Mouse (Mus musculus): ENCODE results near the gene Mypop. TPM values are rescaled to one million over a fixed set of nuclear protein-coding genes. Genes with fewer than 3 reads are reported as not detected.
A peak's percentile ranks its signal among the peaks of the same experiment; 100 is the strongest.

Gene Mypop
- polyA plus RNA-seq, 3 experiments from 2014 or later = 2.1 to 2.7 (median 2.6) TPM

- no peak for ATAC-seq
Measured at GRCm38 (mm10) chr7:19022189-19022958, 31.3 kb downstream of the Mypop start.

- ATAC-seq = peak; percentile 23
Measured at GRCm38 (mm10) chr7:19023357-19023814, 32.3 kb downstream of the Mypop start, which contains the start of gene Foxa3. Foxa3 (minus strand) TSS chr7:19023538.

- ATAC-seq = peak; percentile 95
Measured at GRCm38 (mm10) chr7:19024096-19024506, 33.1 kb downstream of the Mypop start, which contains the start of gene Sympk. Sympk (plus strand) TSS chr7:19024377.

- no peak for ATAC-seq
Measured at GRCm38 (mm10) chr7:19024581-19025255, 33.7 kb downstream of the Mypop start.

- ATAC-seq = no peak
Measured at GRCm38 (mm10) chr7:19028067-19028466, 37.0 kb downstream of the Mypop start.

GRCm38 (mm10) chr7:19029084-19029653, 38.1 kb downstream of the Mypop start:
- peak; percentile 66 for ATAC-seq

GRCm38 (mm10) chr7:19031641-19032040, 40.6 kb downstream of the Mypop start:
- no peak for ATAC-seq

GRCm38 (mm10) chr7:19044616-19045015, 53.6 kb downstream of the Mypop start:
- ATAC-seq = no peak

GRCm38 (mm10) chr7:19046286-19047069, 55.4 kb downstream of the Mypop start:
- no peak for ATAC-seq

GRCm38 (mm10) chr7:19048006-19048527, 57.0 kb downstream of the Mypop start:
- no peak for ATAC-seq

GRCm38 (mm10) chr7:19049252-19049651, 58.2 kb downstream of the Mypop start:
- no peak for ATAC-seq

GRCm38 (mm10) chr7:19050172-19050571, 59.1 kb downstream of the Mypop start:
- ATAC-seq = no peak

GRCm38 (mm10) chr7:19051161-19051560, 60.1 kb downstream of the Mypop start:
- ATAC-seq = no peak

Other genes starting within 250 kb of the Mypop start
- gene Psg19, start 192.7 kb upstream of the Mypop start, polyA plus RNA-seq (2017; shearing (Covaris generic)) = not detected
- gene Psg17, start 169.6 kb upstream of the Mypop start, polyA plus RNA-seq (2017; shearing (Covaris generic)) = not detected
- under 1 TPM; 0.57 to 0.67 (median 0.58) TPM for gene Mill2, start 151.3 kb upstream of the Mypop start, polyA plus RNA-seq (2017; shearing (Covaris generic))
- 100 to 1,000 TPM; 200 to 462 (median 264) TPM for gene Pglyrp1, start 119.9 kb upstream of the Mypop start, polyA plus RNA-seq (2017; shearing (Covaris generic))
- 1 to 10 TPM; 5.8 to 8.6 (median 6.7) TPM for gene Ccdc61, start 80.8 kb upstream of the Mypop start, polyA plus RNA-seq (2017; shearing (Covaris generic))
- under 1 TPM in 1 of 3 experiments, not detected in 2; 0.05 TPM for gene Nova2, start 65.4 kb upstream of the Mypop start, polyA plus RNA-seq (2017; shearing (Covaris generic))
- gene Nanos2, start 3.8 kb upstream of the Mypop start, polyA plus RNA-seq (2017; shearing (Covaris generic)) = not detected
- gene Irf2bp1, start 12.8 kb downstream of the Mypop start, polyA plus RNA-seq (2017; shearing (Covaris generic)) = 1 to 10 TPM; 1.1 to 2.6 (median 1.9) TPM
- gene Foxa3, start 32.3 kb downstream of the Mypop start, polyA plus RNA-seq (2017; shearing (Covaris generic)) = not detected
- gene Sympk, start 33.1 kb downstream of the Mypop start, polyA plus RNA-seq (2017; shearing (Covaris generic)) = 10 to 100 TPM in 1 of 3 experiments, 1 to 10 TPM in 2; 8.2 to 12.2 (median 9.2) TPM
- gene Rsph6a, start 63.4 kb downstream of the Mypop start, polyA plus RNA-seq (2017; shearing (Covaris generic)) = not detected
- gene Dmwd, start 85.0 kb downstream of the Mypop start, polyA plus RNA-seq (2017; shearing (Covaris generic)) = under 1 TPM in 1 of 3 experiments, not detected in 2; 0.27 TPM
- not detected for gene Dmpk, start 92.6 kb downstream of the Mypop start, polyA plus RNA-seq (2017; shearing (Covaris generic))
- 1 to 10 TPM in 2 of 3 experiments, under 1 TPM in 1; 0.15 to 1.2 (median 1.0) TPM for gene Six5, start 103.3 kb downstream of the Mypop start, polyA plus RNA-seq (2017; shearing (Covaris generic))
- under 1 TPM in 1 of 3 experiments, not detected in 2; 0.11 TPM for gene Gm4969, start 127.1 kb downstream of the Mypop start, polyA plus RNA-seq (2017; shearing (Covaris generic))
- gene Fbxo46, start 128.6 kb downstream of the Mypop start, polyA plus RNA-seq (2017; shearing (Covaris generic)) = 10 to 100 TPM; 18.3 to 20.6 (median 20.0) TPM
- 10 to 100 TPM in 1 of 3 experiments, 1 to 10 TPM in 2; 7.7 to 10.0 (median 8.5) TPM for gene Qpctl, start 158.0 kb downstream of the Mypop start, polyA plus RNA-seq (2017; shearing (Covaris generic))
- 10 to 100 TPM; 73.5 to 94.3 (median 75.9) TPM for gene Snrpd2, start 158.5 kb downstream of the Mypop start, polyA plus RNA-seq (2017; shearing (Covaris generic))
- not detected for gene Gipr, start 174.9 kb downstream of the Mypop start, polyA plus RNA-seq (2017; shearing (Covaris generic))
- 10 to 100 TPM; 10.2 to 16.5 (median 16.5) TPM for gene Eml2, start 185.2 kb downstream of the Mypop start, polyA plus RNA-seq (2017; shearing (Covaris generic))
- gene Gpr4, start 221.3 kb downstream of the Mypop start, polyA plus RNA-seq (2017; shearing (Covaris generic)) = under 1 TPM in 1 of 3 experiments, not detected in 2; 0.13 TPM
- 10 to 100 TPM; 14.3 to 20.8 (median 16.6) TPM for gene Opa3, start 237.1 kb downstream of the Mypop start, polyA plus RNA-seq (2017; shearing (Covaris generic))